8 mouse cellular contexts compared by ENCODE assay signal in genomic region chr13:101811882-101812281, GRCm38 (mm10). TPM values are rescaled to one million over a fixed set of nuclear protein-coding genes. Genes with fewer than 3 reads are reported as not detected.
A peak's percentile ranks its signal among the peaks of the same experiment; 100 is the strongest.
DNase-seq lines count a peak whose midpoint lies in the region; ATAC-seq lines count a peak whose summit lies in the region.

No protein-coding gene starts in this region.

- no peaks in the 10 kb centered on the region for H3K27me3 ChIP-seq in heart, embryonic 11.5 days (ENCODE audit: control insufficient read depth, insufficient read depth, low read length)

- no peak overlapping the region for H3K27ac ChIP-seq in heart, embryonic 11.5 days (ENCODE audit: low read depth, low read length)

- ATAC-seq in heart, embryonic 11.5 days (replicated peaks; ENCODE audit: insufficient number of reproducible peaks, low FRiP score, low TSS enrichment) = no peak

- no peaks in the 10 kb centered on the region for H3K9me3 ChIP-seq in heart, embryonic 11.5 days (replicated peaks; ENCODE audit: control insufficient read depth, low read length)

- H3K4me3 ChIP-seq in heart, embryonic 11.5 days (ENCODE audit: low read depth, low read length) = no peak overlapping the region

- H3K36me3 ChIP-seq in heart, embryonic 11.5 days (ENCODE audit: control insufficient read depth, insufficient read depth, low read length) = no peaks in the 10 kb centered on the region

- H3K4me1 ChIP-seq in heart, embryonic 11.5 days (ENCODE audit: control insufficient read depth, insufficient read depth, low read length) = no peaks in the 10 kb centered on the region

- no peak overlapping the region for H3K4me2 ChIP-seq in heart, embryonic 11.5 days

- peak; percentile 78 for DNase-seq in heart, adult 8-10 months (ENCODE audit: low spot score)
- DNase-seq in adrenal gland, postnatal 25 days = peak; percentile 15
- peak; percentile 26 for DNase-seq in gastrocnemius, postnatal 10 days
- DNase-seq in kidney, postnatal 10 days = peak; percentile 37
- DNase-seq in lung, postnatal 10 days = peak; percentile 73
- peak; percentile 94 for DNase-seq in skeletal muscle tissue, adult 2 months (ENCODE audit: low read depth, low spot score)
- DNase-seq in spleen, postnatal 36 days (ENCODE audit: low spot score in 2 of 2) = no peak

- 63% methylated on average over 9 of the region's 9 CpGs for WGBS in heart, embryonic 11.5 days (ENCODE audit: insufficient replicate concordance)

- H3K9ac ChIP-seq in heart, embryonic 11.5 days (ENCODE audit: low read depth, low read length) = no peak overlapping the region

RNA-seq across cellular contexts. Expression of gene Pik3r1, which starts 43.9 kb away (rescaled TPM):
- 100 to 1,000 TPM; 107 to 140 (median 112) TPM for total RNA-seq in heart, adult 8-10 months (2022)
- polyA plus RNA-seq in heart, embryonic 11.5 days (2014; fragmentation: Nextera tagmentation; extraction: Ambion mirVana) = 11.5 and 16.6 TPM in 2 replicates
- 130 and 193 TPM in 2 replicates for total RNA-seq in adrenal gland, postnatal 25 days (2021)
- total RNA-seq in gastrocnemius, postnatal 10 days (2021) = 10 to 100 TPM; 37.5 to 41.3 TPM

Comparison
In these comparisons a context has a peak if more than half of its experiments do, and no peak if none do; other contexts are left out.
1. DNase-seq: peak in heart, adult 8-10 months (single experiment), adrenal gland, postnatal 25 days (single experiment), gastrocnemius, postnatal 10 days (single experiment), kidney, postnatal 10 days (single experiment), lung, postnatal 10 days (single experiment) and skeletal muscle tissue, adult 2 months (single experiment); none in spleen, postnatal 36 days (0 of 2).